Mouse (Mus musculus) MEL (cell line): ENCODE data around the gene Tmigd1.

Experiments
- CHD2 ChIP-seq: IDR thresholded peaks from 2 replicates; pipeline ENCODE4 v1.6.1; 2011; ENCODE audit warnings: low read length, improper control_type of control experiment
- CTCF ChIP-seq, 3 experiments: IDR thresholded peaks in 2 of 3; conservative IDR thresholded peaks in 1 of 3; 2 replicates each; pipeline ENCODE4 v1.5.1; 2011 to 2012; ENCODE audit warnings: low read length in 3 of 3, low read depth in 2 of 3, mild to moderate bottlenecking in 2 of 3, improper control_type of control experiment in 1 of 3, inconsistent platforms in 1 of 3, mixed read lengths in 1 of 3, moderate library complexity in 1 of 3; ENCODE audit not compliant: control insufficient read depth in 1 of 3, insufficient read depth in 1 of 3, poor library complexity in 1 of 3, severe bottlenecking in 1 of 3
- E2F4 ChIP-seq: IDR thresholded peaks from 2 replicates; pipeline ENCODE4 v1.6.1; 2011; ENCODE audit warnings: low read depth, low read length, improper control_type of control experiment, borderline replicate concordance
- EP300 ChIP-seq, 2 experiments: IDR thresholded peaks; 2 replicates each; pipeline ENCODE4 v1.6.1; 2011; ENCODE audit warnings: improper control_type of control experiment in 2 of 2, low read length in 2 of 2, low read depth in 1 of 2, mild to moderate bottlenecking in 1 of 2
- ETS1 ChIP-seq: IDR thresholded peaks from 2 replicates; pipeline ENCODE4 v1.6.1; 2012; ENCODE audit warnings: low read depth, mild to moderate bottlenecking, inconsistent platforms, low read length, improper control_type of control experiment, moderate library complexity
- GATA1 ChIP-seq: IDR thresholded peaks from 2 replicates; pipeline ENCODE4 v1.6.1; 2011; ENCODE audit warnings: low read depth, low read length, improper control_type of control experiment
- MXI1 ChIP-seq: IDR thresholded peaks from 2 replicates; pipeline ENCODE4 v1.6.1; 2011; ENCODE audit warnings: mild to moderate bottlenecking, low read depth, low read length, improper control_type of control experiment
- MYC ChIP-seq: IDR thresholded peaks from 2 replicates; pipeline ENCODE4 v1.6.1; 2011; ENCODE audit warnings: low read depth, mild to moderate bottlenecking, low read length, improper control_type of control experiment, moderate library complexity
- NRF1 ChIP-seq: IDR thresholded peaks from 2 replicates; pipeline ENCODE4 v1.6.1; 2014; ENCODE audit warnings: low read depth, mild to moderate bottlenecking, inconsistent platforms, low read length, improper control_type of control experiment, moderate library complexity; ENCODE audit not compliant: poor library complexity, insufficient read depth, severe bottlenecking
- POLR2A ChIP-seq, 2 experiments: IDR thresholded peaks; 2 replicates each; pipeline ENCODE4 v1.6.1; 2011 to 2012; ENCODE audit warnings: low read length in 2 of 2, mild to moderate bottlenecking in 2 of 2, control low read depth in 1 of 2, improper control_type of control experiment in 1 of 2, low read depth in 1 of 2, moderate library complexity in 1 of 2; ENCODE audit not compliant: control insufficient read depth in 1 of 2, insufficient read depth in 1 of 2, poor library complexity in 1 of 2
- POLR2AphosphoS2 ChIP-seq: IDR thresholded peaks from 2 replicates; pipeline ENCODE4 v1.6.1; 2011; ENCODE audit warnings: low read length, improper control_type of control experiment
- SIN3A ChIP-seq: IDR thresholded peaks from 2 replicates; pipeline ENCODE4 v1.6.1; 2012; ENCODE audit warnings: low read length, improper control_type of control experiment, inconsistent platforms
- USF1 ChIP-seq: IDR thresholded peaks from 2 replicates; pipeline ENCODE4 v1.6.1; 2014; ENCODE audit warnings: low read depth, mild to moderate bottlenecking, inconsistent platforms, low read length, improper control_type of control experiment, moderate library complexity
- ZMIZ1 ChIP-seq: IDR thresholded peaks from 2 replicates; pipeline ENCODE4 v1.6.1; 2012; ENCODE audit warnings: low read depth, mild to moderate bottlenecking, inconsistent platforms, low read length, improper control_type of control experiment, moderate library complexity

DNA sequence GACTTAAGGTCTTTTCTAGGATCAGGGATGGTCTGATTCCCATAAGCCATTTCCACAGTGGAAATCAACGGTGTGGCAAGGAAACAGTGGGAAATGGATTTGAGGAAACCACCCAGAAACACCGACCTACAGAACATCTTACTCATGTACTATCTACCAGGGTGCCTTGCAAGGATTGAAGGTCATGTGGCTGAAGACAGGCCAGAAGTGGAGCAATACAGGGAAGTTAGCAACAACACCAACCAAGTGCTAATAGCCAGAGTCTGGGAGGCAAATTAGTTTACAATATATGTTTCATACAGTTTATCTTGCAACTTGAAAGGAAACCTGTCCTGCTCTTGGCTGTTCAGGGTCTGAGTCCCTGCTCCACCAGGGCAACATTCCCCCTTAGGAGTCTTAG lies 45.4 kb upstream of the Tmigd1 start:
- TF ChIP-seq CTCF (IDR thresholded peaks at IDR 0.05 in 2 of 3, conservative IDR thresholded peaks at IDR 0.05 in 1 of 3; ENCODE audit: control insufficient read depth in 1 of 3, insufficient read depth in 1 of 3, low read depth in 2 of 3, low read length in 3 of 3, poor library complexity in 1 of 3, severe bottlenecking in 1 of 3) (no peak), GATA1 (no peak), MYC (no peak), NRF1 (no peak), POLR2A (IDR thresholded peaks at IDR 0.05; ENCODE audit: control insufficient read depth in 1 of 2, insufficient read depth in 1 of 2, low read depth in 1 of 2, low read length in 2 of 2, poor library complexity in 1 of 2) (no peak), CHD2 (no peak), SIN3A (no peak), USF1 (no peak), EP300 (IDR thresholded peaks at IDR 0.05; ENCODE audit: low read depth in 1 of 2, low read length in 2 of 2) (no peak), E2F4 (no peak), ZMIZ1 (no peak), ETS1 (no peak), POLR2AphosphoS2 (no peak), MXI1 (no peak)
